Mouse (Mus musculus): Measurements from ENCODE around the gene Plpp3. TPM values are rescaled to one million over a fixed set of nuclear protein-coding genes. Genes with fewer than 3 reads are reported as not detected.

Gene Plpp3
- polyA plus RNA-seq, 1 experiment from 2014 or later, result 48.3 TPM

DNA sequence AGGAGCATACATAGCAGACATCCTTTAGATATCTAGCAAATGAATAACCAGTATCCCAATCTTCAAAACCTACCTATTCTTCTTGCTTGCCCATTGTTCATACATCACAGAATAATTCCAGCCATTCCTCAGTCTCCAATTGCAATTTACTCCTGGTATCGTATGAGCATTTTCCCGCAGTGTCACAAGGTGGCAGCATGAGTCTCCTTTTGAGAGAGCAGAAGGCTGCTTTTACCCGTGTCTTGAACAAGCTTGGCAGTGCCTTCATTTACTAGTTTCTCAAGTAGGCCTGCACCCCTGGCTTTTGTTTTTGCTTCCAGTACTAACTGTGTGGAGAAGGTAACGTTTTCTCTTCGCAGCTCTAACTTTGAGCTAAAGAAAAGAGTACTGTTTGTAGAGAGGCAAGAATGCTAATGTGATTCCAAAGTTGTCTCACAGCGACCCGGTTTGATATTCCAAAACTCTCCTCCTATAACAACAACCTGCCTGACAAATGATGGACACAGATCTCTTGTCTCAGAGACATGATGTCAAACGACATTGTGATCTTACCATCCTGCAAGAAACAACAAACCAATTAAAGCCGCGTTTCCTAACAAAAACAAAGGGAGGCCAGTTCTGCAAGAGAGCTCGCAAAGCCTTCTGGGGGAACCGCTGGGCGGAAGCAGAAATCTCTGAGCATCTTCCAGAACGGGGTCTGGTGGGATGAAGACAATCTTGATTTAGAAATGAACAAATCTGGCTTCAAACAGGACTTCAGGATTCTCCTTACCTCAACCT is 5.0 kb upstream of the Plpp3 start:
- ATAC-seq (ENCODE audit: insufficient read depth, low FRiP score, low TSS enrichment) (peak; percentile 48; the same call in 1 of the 2 replicates), DNase-seq (ENCODE audit: low spot score) (peak; percentile 71)
- H3K36me3 ChIP-seq (ENCODE audit: control insufficient read depth, insufficient read depth, low read length), result no peaks in the 10 kb centered on the region
- no peaks in the 10 kb centered on the region for H3K27me3 ChIP-seq (ENCODE audit: control insufficient read depth, insufficient read depth, low read length)
- WGBS, result 44% methylated on average over 14 of the region's 14 CpGs
- H3K27ac ChIP-seq (ENCODE audit: low read depth, low read length), result no peak overlapping the region
- H3K9ac ChIP-seq (ENCODE audit: low read length), result no peak overlapping the region
- no peak overlapping the region for H3K4me2 ChIP-seq (ENCODE audit: low read depth)
- no peak overlapping the region for H3K4me3 ChIP-seq (ENCODE audit: low read depth, low read length)
- no peaks in the 10 kb centered on the region for H3K4me1 ChIP-seq (ENCODE audit: control insufficient read depth, insufficient read depth, low read length)
- no peaks in the 10 kb centered on the region for H3K9me3 ChIP-seq (ENCODE audit: control insufficient read depth, low read length)

DNA sequence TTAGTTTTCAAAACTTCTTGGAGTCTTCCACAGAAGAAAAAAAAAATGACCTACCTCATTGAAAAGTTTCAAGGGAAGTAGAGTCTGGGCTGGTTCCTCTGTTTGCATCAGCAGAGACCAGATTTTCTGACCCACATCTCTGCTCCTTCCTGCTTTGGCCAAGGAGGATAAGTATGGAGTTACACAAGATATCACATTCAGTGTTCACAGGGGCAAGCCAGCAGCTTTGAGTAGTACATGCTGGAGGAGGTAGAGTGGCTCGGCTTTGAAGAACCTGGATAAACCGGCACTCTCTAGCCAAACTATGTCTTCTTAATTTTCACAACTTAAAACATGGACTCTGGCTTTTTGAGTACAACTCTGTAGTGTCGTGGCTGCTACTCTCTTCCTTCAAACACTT is 3.9 kb upstream of the Plpp3 start:
- DNase-seq (ENCODE audit: low spot score), result no peak
- Histone ChIP-seq H3K27ac (ENCODE audit: low read depth, low read length) (no peak overlapping the region), H3K4me2 (ENCODE audit: low read depth) (no peak overlapping the region), H3K9me3 (ENCODE audit: control insufficient read depth, low read length) (no peaks in the 10 kb centered on the region), H3K36me3 (ENCODE audit: control insufficient read depth, insufficient read depth, low read length) (no peaks in the 10 kb centered on the region), H3K27me3 (ENCODE audit: control insufficient read depth, insufficient read depth, low read length) (no peaks in the 10 kb centered on the region), H3K4me3 (ENCODE audit: low read depth, low read length) (no peak overlapping the region), H3K9ac (ENCODE audit: low read length) (no peak overlapping the region), H3K4me1 (ENCODE audit: control insufficient read depth, insufficient read depth, low read length) (no peaks in the 10 kb centered on the region)
- no peak for ATAC-seq (ENCODE audit: insufficient read depth, low FRiP score, low TSS enrichment)
- WGBS, result 78% methylated on average over 3 of the region's 3 CpGs

DNA sequence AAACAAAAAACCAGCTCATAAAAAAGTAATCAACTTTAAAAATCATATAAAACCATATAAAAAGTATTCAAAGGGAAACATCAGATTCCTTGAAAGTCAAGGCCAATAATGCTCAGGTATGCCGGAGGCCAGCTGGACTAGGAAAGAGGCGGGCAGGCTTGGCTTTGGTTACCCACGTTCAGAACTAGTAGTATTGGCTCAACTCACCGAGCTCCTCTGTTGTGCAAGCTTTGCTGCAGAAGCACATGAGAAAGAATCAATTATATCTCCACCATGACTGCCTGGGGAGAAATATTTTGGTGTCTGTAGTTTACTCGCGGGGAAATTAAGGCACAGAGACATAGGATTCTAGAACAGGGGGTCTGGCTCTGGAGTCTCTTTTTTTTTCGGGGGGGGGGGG is 866 bp upstream of the Plpp3 start:
- Histone ChIP-seq H3K9me3 (ENCODE audit: control insufficient read depth, low read length) (no peaks in the 10 kb centered on the region), H3K27ac (ENCODE audit: low read depth, low read length) (no peak overlapping the region), H3K4me3 (ENCODE audit: low read depth, low read length) (no peak overlapping the region), H3K27me3 (ENCODE audit: control insufficient read depth, insufficient read depth, low read length) (no peaks in the 10 kb centered on the region), H3K9ac (ENCODE audit: low read length) (no peak overlapping the region), H3K4me2 (ENCODE audit: low read depth) (no peak overlapping the region), H3K4me1 (ENCODE audit: control insufficient read depth, insufficient read depth, low read length) (peaks cover 7% of the 10 kb centered on the region; the same call in 1 of the 2 replicates), H3K36me3 (ENCODE audit: control insufficient read depth, insufficient read depth, low read length) (peaks cover under 1% of the 10 kb centered on the region; the same call in 1 of the 2 replicates)
- 93% methylated on average over 6 of the region's 7 CpGs for WGBS
- ATAC-seq (ENCODE audit: insufficient read depth, low FRiP score, low TSS enrichment) (no peak), DNase-seq (ENCODE audit: low spot score) (no peak)

DNA sequence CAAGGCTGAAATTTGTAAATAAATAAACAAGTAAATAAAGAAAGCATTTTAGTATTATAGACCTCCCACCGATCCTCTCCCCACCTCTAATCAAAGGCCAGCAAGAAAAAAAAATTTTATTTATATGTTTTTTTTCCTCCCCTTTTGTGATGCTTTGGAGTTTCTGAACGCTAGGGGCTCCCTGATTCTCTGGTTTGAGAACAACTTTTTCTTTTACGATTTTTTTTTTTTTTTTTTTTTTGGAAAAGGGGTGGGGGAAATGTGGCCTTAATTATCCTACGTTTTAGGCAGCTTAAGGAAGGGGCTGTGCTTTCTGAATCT is 232 bp upstream of the Plpp3 start:
- ATAC-seq (ENCODE audit: insufficient read depth, low FRiP score, low TSS enrichment) (no peak), DNase-seq (ENCODE audit: low spot score) (no peak)
- Histone ChIP-seq H3K4me3 (ENCODE audit: low read depth, low read length) (peak overlapping the region; percentile 94), H3K9me3 (ENCODE audit: control insufficient read depth, low read length) (no peaks in the 10 kb centered on the region), H3K4me1 (ENCODE audit: control insufficient read depth, insufficient read depth, low read length) (peaks cover 8% of the 10 kb centered on the region), H3K4me2 (ENCODE audit: low read depth) (peak overlapping the region; percentile 67), H3K9ac (ENCODE audit: low read length) (peak overlapping the region; percentile 87), H3K27me3 (ENCODE audit: control insufficient read depth, insufficient read depth, low read length) (no peaks in the 10 kb centered on the region), H3K27ac (ENCODE audit: low read depth, low read length) (peak overlapping the region; percentile 84), H3K36me3 (ENCODE audit: control insufficient read depth, insufficient read depth, low read length) (peaks cover 2% of the 10 kb centered on the region; the same call in 1 of the 2 replicates)
- 1% methylated on average over 4 of the region's 4 CpGs for WGBS

DNA sequence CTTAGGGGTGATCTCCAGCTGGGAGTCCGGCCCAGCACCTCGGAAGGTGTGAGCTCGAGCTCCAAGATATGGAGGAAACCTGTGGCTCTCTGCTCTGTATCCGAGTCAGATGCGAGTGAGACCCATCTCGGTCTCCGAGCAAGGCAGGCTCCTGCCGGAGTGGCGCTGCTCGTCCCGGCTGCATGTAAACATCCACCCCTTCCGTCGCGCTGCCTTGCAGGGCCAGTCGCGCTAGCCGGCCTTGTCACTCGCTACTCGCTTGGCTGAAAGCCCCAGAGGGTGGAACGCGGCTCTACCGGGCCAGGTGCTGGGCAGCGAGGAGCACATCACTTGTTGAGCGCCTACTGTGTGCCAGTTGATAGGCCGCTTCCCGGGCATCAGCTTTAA is 1.0 kb downstream of the Plpp3 start:
- Histone ChIP-seq H3K36me3 (ENCODE audit: control insufficient read depth, insufficient read depth, low read length) (peaks cover 2% of the 10 kb centered on the region; the same call in 1 of the 2 replicates), H3K4me1 (ENCODE audit: control insufficient read depth, insufficient read depth, low read length) (peaks cover 11% of the 10 kb centered on the region), H3K27ac (ENCODE audit: low read depth, low read length) (peak overlapping the region; percentile 84), H3K9me3 (ENCODE audit: control insufficient read depth, low read length) (no peaks in the 10 kb centered on the region), H3K27me3 (ENCODE audit: control insufficient read depth, insufficient read depth, low read length) (no peaks in the 10 kb centered on the region), H3K4me2 (ENCODE audit: low read depth) (peak overlapping the region; percentile 67), H3K4me3 (ENCODE audit: low read depth, low read length) (peak overlapping the region; percentile 94), H3K9ac (ENCODE audit: low read length) (peak overlapping the region; percentile 87)
- ATAC-seq (ENCODE audit: insufficient read depth, low FRiP score, low TSS enrichment) (peak; percentile 77), DNase-seq (ENCODE audit: low spot score) (peak; percentile 82)
- WGBS, result 0% methylated on average over 26 of the region's 26 CpGs

DNA sequence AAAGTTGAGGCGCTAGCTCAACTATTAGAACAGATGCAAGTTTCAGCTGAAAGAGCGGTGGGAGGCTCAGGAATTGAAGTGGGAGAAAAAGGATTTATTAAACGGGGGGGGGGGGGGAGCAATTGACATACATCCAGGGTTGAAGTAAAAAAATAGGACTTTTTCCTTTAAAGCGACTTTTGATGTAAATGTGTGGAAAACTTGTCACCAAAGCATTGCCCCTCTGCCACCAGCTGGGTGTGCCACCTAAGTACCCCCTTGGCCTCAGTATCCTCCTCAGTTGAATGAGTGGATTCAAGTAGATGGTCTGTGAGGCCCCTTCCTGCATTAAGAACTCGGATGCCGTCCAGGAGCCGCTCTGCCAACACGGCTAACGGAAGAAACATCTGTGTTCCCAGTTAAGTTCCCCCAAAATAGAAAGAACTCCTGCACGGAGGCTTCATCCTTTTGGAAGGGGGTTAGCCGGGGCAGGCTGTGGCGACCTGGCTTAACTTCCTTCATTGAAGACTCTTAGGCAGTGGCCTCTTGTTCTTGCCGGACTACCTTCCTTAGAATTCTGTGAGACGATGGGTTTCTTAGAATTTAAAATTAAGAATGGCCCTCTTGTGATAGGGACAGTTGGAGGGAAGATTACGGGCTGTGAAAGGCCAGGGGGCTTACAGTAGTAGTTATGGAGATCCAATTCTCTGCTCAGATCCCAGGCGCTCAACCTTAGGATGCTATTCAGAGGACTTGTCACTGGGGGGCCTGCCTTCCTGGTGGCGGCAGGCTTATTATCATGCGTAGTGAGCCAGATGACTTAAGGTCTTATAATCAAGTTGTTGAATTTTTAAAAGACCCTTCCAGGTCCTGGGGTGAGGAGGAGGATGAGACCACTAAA is 1.7 kb downstream of the Plpp3 start:
- Histone ChIP-seq H3K36me3 (ENCODE audit: control insufficient read depth, insufficient read depth, low read length) (peaks cover 2% of the 10 kb centered on the region; the same call in 1 of the 2 replicates), H3K9ac (ENCODE audit: low read length) (peak overlapping the region; percentile 87), H3K9me3 (ENCODE audit: control insufficient read depth, low read length) (no peaks in the 10 kb centered on the region), H3K27ac (ENCODE audit: low read depth, low read length) (no peak overlapping the region), H3K4me2 (ENCODE audit: low read depth) (peak overlapping the region; percentile 67), H3K27me3 (ENCODE audit: control insufficient read depth, insufficient read depth, low read length) (no peaks in the 10 kb centered on the region), H3K4me1 (ENCODE audit: control insufficient read depth, insufficient read depth, low read length) (peaks cover 11% of the 10 kb centered on the region), H3K4me3 (ENCODE audit: low read depth, low read length) (peak overlapping the region; percentile 94)
- ATAC-seq (ENCODE audit: insufficient read depth, low FRiP score, low TSS enrichment) (no peak), DNase-seq (ENCODE audit: low spot score) (no peak)
- WGBS, result 2% methylated on average over 18 of the region's 18 CpGs

DNA sequence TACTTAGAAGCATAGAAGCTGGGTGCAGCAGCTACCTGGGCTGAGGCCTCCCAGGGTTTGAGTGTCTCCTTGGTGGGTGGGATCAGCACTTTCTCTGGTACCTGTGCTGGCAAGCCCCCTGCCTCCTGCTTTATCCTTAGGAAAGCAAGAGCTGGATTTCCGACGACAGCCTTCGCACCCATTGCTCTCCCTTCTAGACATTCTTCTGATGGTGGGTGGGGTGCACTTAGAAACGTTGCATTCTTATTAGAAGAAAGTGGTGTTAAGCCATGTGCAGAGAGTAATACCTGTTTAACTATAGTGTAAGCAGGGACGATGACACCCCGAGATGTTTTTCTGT is 2.4 kb downstream of the Plpp3 start:
- 26% methylated on average over 6 of the region's 6 CpGs for WGBS

DNA sequence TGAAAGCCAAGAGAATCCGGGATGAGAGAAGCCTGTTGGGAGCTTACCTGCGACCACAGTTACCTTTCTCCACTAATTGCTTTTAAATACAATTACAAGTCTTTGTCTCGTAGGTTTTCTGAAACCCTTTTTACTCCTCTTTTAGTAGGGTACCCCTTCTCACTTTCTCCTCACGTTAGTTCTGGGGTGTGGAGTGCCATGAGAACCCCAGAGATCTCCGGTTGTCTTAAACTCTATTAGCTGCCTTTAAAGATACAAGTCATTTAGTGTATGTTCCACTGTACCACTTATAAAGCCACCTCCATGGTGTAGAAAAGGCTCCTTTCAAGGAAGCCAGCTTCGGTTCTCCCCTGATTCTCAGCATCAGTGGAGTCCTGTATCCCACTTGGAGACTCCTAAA is 3.3 kb downstream of the Plpp3 start:
- Histone ChIP-seq H3K9ac (ENCODE audit: low read length) (no peak overlapping the region), H3K36me3 (ENCODE audit: control insufficient read depth, insufficient read depth, low read length) (peaks cover 2% of the 10 kb centered on the region; the same call in 1 of the 2 replicates), H3K4me2 (ENCODE audit: low read depth) (no peak overlapping the region), H3K27me3 (ENCODE audit: control insufficient read depth, insufficient read depth, low read length) (no peaks in the 10 kb centered on the region), H3K27ac (ENCODE audit: low read depth, low read length) (no peak overlapping the region), H3K4me1 (ENCODE audit: control insufficient read depth, insufficient read depth, low read length) (peaks cover 11% of the 10 kb centered on the region), H3K4me3 (ENCODE audit: low read depth, low read length) (no peak overlapping the region), H3K9me3 (ENCODE audit: control insufficient read depth, low read length) (no peaks in the 10 kb centered on the region)
- DNase-seq (ENCODE audit: low spot score), result no peak
- 86% methylated on average over 6 of the region's 6 CpGs for WGBS
- no peak for ATAC-seq (ENCODE audit: insufficient read depth, low FRiP score, low TSS enrichment)

More for the DNA sequence above, 2.4 kb downstream of the Plpp3 start:
- H3K9me3 ChIP-seq (ENCODE audit: control insufficient read depth, low read length), result no peaks in the 10 kb centered on the region
- ATAC-seq (ENCODE audit: insufficient read depth, low FRiP score, low TSS enrichment), result no peak
- H3K9ac ChIP-seq (ENCODE audit: low read length), result peak overlapping the region; percentile 87
- H3K36me3 ChIP-seq (ENCODE audit: control insufficient read depth, insufficient read depth, low read length), result peaks cover 2% of the 10 kb centered on the region; the same call in 1 of the 2 replicates
- DNase-seq (ENCODE audit: low spot score), result no peak
- no peak overlapping the region for H3K27ac ChIP-seq (ENCODE audit: low read depth, low read length)
- H3K4me2 ChIP-seq (ENCODE audit: low read depth), result peak overlapping the region; percentile 67
- peaks cover 11% of the 10 kb centered on the region for H3K4me1 ChIP-seq (ENCODE audit: control insufficient read depth, insufficient read depth, low read length)
- peak overlapping the region; percentile 94 for H3K4me3 ChIP-seq (ENCODE audit: low read depth, low read length)
- no peaks in the 10 kb centered on the region for H3K27me3 ChIP-seq (ENCODE audit: control insufficient read depth, insufficient read depth, low read length)
